Mouse (Mus musculus) heart, adult 2 months (tissue): ENCODE measurements around the gene Tex50. TPM values are rescaled to one million over a fixed set of nuclear protein-coding genes. Genes with fewer than 3 reads are reported as not detected.
A peak's percentile ranks its signal among the peaks of the same experiment; 100 is the strongest.
"Not testable (repeated sequence)": the region's sequence is repeated elsewhere in the genome, so short reads cannot be mapped to it uniquely, and the experiment has no call there.

Source experiments
- DNase-seq, 2 experiments: peaks; one replicate each; pipeline ENCODE4 v3.0.0; 2021
- H3K27ac ChIP-seq: fragments of 200-600 bp; 2 replicates; pipeline ENCODE4 v1.8.1; 2022
- H3K27me3 ChIP-seq: fragments of 200-500 bp; 2 replicates; pipeline ENCODE4 v1.6.1; 2012; ENCODE audit warnings: mild to moderate bottlenecking, low read length, inconsistent platforms, mixed read lengths; ENCODE audit not compliant: control insufficient read depth, insufficient read depth
- H3K36me3 ChIP-seq: fragments of 200-500 bp; 2 replicates; pipeline ENCODE4 v1.6.1; 2012; ENCODE audit warnings: low read length, inconsistent platforms; ENCODE audit not compliant: control insufficient read depth, insufficient read depth
- H3K4me1 ChIP-seq: fragments of 200-500 bp; 2 replicates; pipeline ENCODE4 v1.6.1; 2011; ENCODE audit warnings: low read length; ENCODE audit not compliant: control insufficient read depth, insufficient read depth
- H3K4me3 ChIP-seq: fragments of 200-600 bp; 2 replicates; pipeline ENCODE4 v1.8.1; 2022
- H3K79me2 ChIP-seq: fragments of 200-500 bp; replicated peaks from 2 replicates; pipeline ENCODE4 v1.6.1; 2012; ENCODE audit warnings: mild to moderate bottlenecking, inconsistent platforms, low read length, moderate library complexity, mixed read lengths; ENCODE audit not compliant: control insufficient read depth, insufficient read depth
- H3K9ac ChIP-seq: fragments of 200-500 bp; 2 replicates; pipeline ENCODE4 v1.6.1; 2012; ENCODE audit warnings: low read depth, mild to moderate bottlenecking, control low read depth, inconsistent platforms, low read length, mixed read lengths
- CTCF ChIP-seq: fragments of 200-600 bp; IDR thresholded peaks from 2 replicates; pipeline ENCODE4 v1.8.1; 2022; ENCODE audit warnings: antibody characterized with exemption, mild to moderate bottlenecking, moderate library complexity
- EP300 ChIP-seq: fragments of 200-500 bp; IDR thresholded peaks from 2 replicates; pipeline ENCODE4 v1.6.1; 2011; ENCODE audit warnings: low read depth, low read length, control low read depth; ENCODE audit not compliant: insufficient read depth
- POLR2A ChIP-seq: fragments of 200-500 bp; IDR thresholded peaks from 2 replicates; pipeline ENCODE4 v1.6.1; 2011; ENCODE audit warnings: mild to moderate bottlenecking, low read depth, low read length, control low read depth; ENCODE audit not compliant: insufficient read depth
- WGBS: fragments of 180-500 bp; shearing (Covaris S2); methylation state at CpG from one replicate; pipeline ENCODE4 v1.1.7; 2018; 5-methylcytosine and 5-hydroxymethylcytosine counted together
- intact Hi-C: fragments of 180-260 bp; cut with DNase I; formaldehyde crosslinking; loops from one replicate; pipeline ENCODE4 v1.15.1; 2025
- polyA plus RNA-seq: library from polyadenylated mRNA; depleted of rRNA; stranded (reverse); fragments of >200 nt; gene quantifications from 2 replicates; pipeline ENCODE4 v1.2.3, GENCODE M21; 2012
- total RNA-seq, 2 experiments: library from RNA; stranded (reverse); gene quantifications; 2 replicates each; pipeline ENCODE4 v1.2.3; 2021

Gene Tex50
- total and polyA plus RNA-seq, 3 experiments, result not detected

- no peak for TF ChIP-seq CTCF
- TF ChIP-seq EP300, result no peak
- TF ChIP-seq POLR2A, result no peak
- Histone ChIP-seq H3K4me1 (no peaks in the 10 kb centered on the region), H3K27me3 (no peaks in the 10 kb centered on the region), H3K27ac (no peak overlapping the region), H3K4me3 (no peak overlapping the region), H3K9ac (no peak overlapping the region), H3K79me2 (no peaks in the 10 kb centered on the region), H3K36me3 (no peaks in the 10 kb centered on the region)
- intact Hi-C loops, result no loop called here
- WGBS, result 71% methylated on average over 10 of the region's 10 CpGs
- DNase-seq, result no peak
Observed at GRCm38 (mm10) chr1:161156546-161156945, 2.6 kb downstream of the Tex50 start.

- Histone ChIP-seq H3K79me2 (no peaks in the 10 kb centered on the region), H3K36me3 (no peaks in the 10 kb centered on the region), H3K4me3 (no peak overlapping the region), H3K27me3 (no peaks in the 10 kb centered on the region), H3K27ac (no peak overlapping the region), H3K9ac (no peak overlapping the region), H3K4me1 (no peaks in the 10 kb centered on the region)
- TF ChIP-seq POLR2A, result no peak
- TF ChIP-seq EP300, result no peak
- no peak for TF ChIP-seq CTCF
- intact Hi-C loops, result no loop called here
- no peak for DNase-seq
- WGBS, result 69% methylated on average over 6 of the region's 6 CpGs
Observed at GRCm38 (mm10) chr1:161151098-161151497, 8.0 kb downstream of the Tex50 start.

GRCm38 (mm10) chr1:161147888-161148287 is 11.2 kb downstream of the Tex50 start:
- no peaks in the 10 kb centered on the region for H3K36me3 ChIP-seq
- no peaks in the 10 kb centered on the region for H3K79me2 ChIP-seq
- WGBS, result 61% methylated on average over 2 of the region's 2 CpGs
- no peaks in the 10 kb centered on the region for H3K4me1 ChIP-seq
- H3K27me3 ChIP-seq, result no peaks in the 10 kb centered on the region
- DNase-seq, result no peak
- H3K27ac ChIP-seq, result no peak overlapping the region
- TF ChIP-seq CTCF (no peak), EP300 (no peak), POLR2A (no peak)
- no peak overlapping the region for H3K9ac ChIP-seq
- intact Hi-C loops, result no loop called here
- no peak overlapping the region for H3K4me3 ChIP-seq

GRCm38 (mm10) chr1:161145611-161146010 is 13.5 kb downstream of the Tex50 start:
- H3K9ac ChIP-seq, H3K4me1 ChIP-seq, H3K27ac ChIP-seq, H3K27me3 ChIP-seq, H3K79me2 ChIP-seq, intact Hi-C loops, H3K36me3 ChIP-seq, DNase-seq, H3K4me3 ChIP-seq: not testable (repeated sequence)
- WGBS, result 45% methylated on average over 8 of the region's 8 CpGs

GRCm38 (mm10) chr1:161143216-161143615 is 15.9 kb downstream of the Tex50 start:
- H3K27me3 ChIP-seq, result peaks cover 3% of the 10 kb centered on the region; the same call in 1 of the 2 replicates
- no peak for DNase-seq
- no peaks in the 10 kb centered on the region; the same call in 1 of the 2 replicates for H3K4me1 ChIP-seq
- H3K4me3 ChIP-seq, result no peak overlapping the region
- no peak overlapping the region for H3K9ac ChIP-seq
- TF ChIP-seq EP300 (no peak), CTCF (no peak), POLR2A (no peak)
- 54% methylated on average over 7 of the region's 7 CpGs for WGBS
- no peaks in the 10 kb centered on the region for H3K36me3 ChIP-seq
- intact Hi-C loops, result no loop called here
- H3K27ac ChIP-seq, result no peak overlapping the region
- no peaks in the 10 kb centered on the region for H3K79me2 ChIP-seq

- peak; percentile 17 to 20 for DNase-seq
- Histone ChIP-seq H3K4me1 (no peaks in the 10 kb centered on the region; the same call in 1 of the 2 replicates), H3K79me2 (no peaks in the 10 kb centered on the region), H3K4me3 (peak within 1 kb of the TSS; percentile 26), H3K27me3 (peaks cover 3% of the 10 kb centered on the region; the same call in 1 of the 2 replicates), H3K27ac (no peak within 1 kb of the TSS), H3K36me3 (no peaks in the 10 kb centered on the region), H3K9ac (no peak within 1 kb of the TSS; the same call in 1 of the 2 replicates)
- WGBS, result 9% methylated on average over 33 of the region's 33 CpGs
- intact Hi-C loops, result no loop called here
- TF ChIP-seq POLR2A (no peak), CTCF (no peak), EP300 (no peak)
Observed at GRCm38 (mm10) chr1:161142531-161143159, 16.5 kb downstream of the Tex50 start, which contains the start of gene Ankrd45. Ankrd45 (plus strand) TSS chr1:161142691.
